Mouse (Mus musculus) erythroblast, embryonic 14.5 days (primary cell): ENCODE data around the gene Cpsf3. TPM values are rescaled to one million over a fixed set of nuclear protein-coding genes. Genes with fewer than 3 reads are reported as not detected.
A peak's percentile ranks its signal among the peaks of the same experiment; 100 is the strongest.

ENCODE experiments used
- H3K27me3 ChIP-seq: 2 replicates; pipeline ENCODE4 v1.6.1; 2012; ENCODE audit warnings: inconsistent platforms; ENCODE audit not compliant: control insufficient read depth
- H3K36me3 ChIP-seq: 2 replicates; pipeline ENCODE4 v1.6.1; 2012; ENCODE audit warnings: mild to moderate bottlenecking, inconsistent platforms; ENCODE audit not compliant: control insufficient read depth
- H3K4me1 ChIP-seq: 2 replicates; pipeline ENCODE4 v1.6.1; 2012; ENCODE audit warnings: inconsistent platforms; ENCODE audit not compliant: control insufficient read depth
- H3K4me3 ChIP-seq: replicated peaks from 2 replicates; pipeline ENCODE3; 2012; ENCODE audit warnings: moderate library complexity, mild to moderate bottlenecking, inconsistent platforms
- H3K9me3 ChIP-seq: 2 replicates; pipeline ENCODE4 v1.6.1; 2012; ENCODE audit warnings: low read length, inconsistent platforms, mixed read lengths; ENCODE audit not compliant: control insufficient read depth
- GATA1 ChIP-seq: IDR thresholded peaks from 2 replicates; pipeline ENCODE4 v1.6.1; 2012; ENCODE audit warnings: low read length, inconsistent platforms, mixed read lengths
- TAL1 ChIP-seq: IDR thresholded peaks from 3 replicates; pipeline ENCODE4 v1.6.1; 2012; ENCODE audit warnings: low read length, inconsistent platforms, mixed read lengths
- polyA plus RNA-seq: library from polyadenylated mRNA; stranded (reverse); fragments of >175 nt; gene quantifications from 2 replicates; pipeline ENCODE4 v1.2.3, GENCODE M21; 2012

Gene Cpsf3
- polyA plus RNA-seq, result 0.22 and 0.28 TPM in 2 replicates

DNA sequence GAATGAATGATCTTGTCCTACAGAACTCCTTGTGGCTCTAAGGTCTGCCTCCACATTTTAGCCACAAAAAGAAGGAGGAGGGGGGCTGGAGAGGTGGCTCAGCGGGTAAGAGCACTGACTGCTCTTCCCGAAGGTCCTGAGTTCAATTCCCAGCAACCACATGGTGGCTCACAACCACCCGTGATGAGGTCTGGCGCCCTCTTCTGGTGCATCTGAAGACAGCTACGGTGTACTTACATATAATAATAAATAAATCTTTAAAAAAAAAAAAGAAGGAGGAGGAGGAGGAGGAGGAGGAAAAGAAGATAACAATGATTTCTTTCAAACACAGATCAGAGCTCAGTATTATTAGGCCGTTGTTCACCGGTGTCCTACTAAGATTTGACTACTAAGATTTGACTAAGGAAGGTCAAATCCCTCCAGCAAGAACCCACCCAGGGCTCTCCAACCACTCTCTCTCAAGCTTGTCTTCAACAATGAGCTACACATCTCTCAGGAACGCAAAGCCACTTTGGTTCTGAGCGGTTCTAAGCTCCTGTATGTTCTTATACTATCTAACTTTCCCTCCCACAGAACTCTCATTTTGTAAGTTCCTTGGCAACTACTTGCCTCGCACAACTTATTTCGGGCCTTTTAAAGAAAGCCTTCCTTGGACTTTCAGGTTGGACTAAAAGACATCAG is at the start of gene Cpsf3:
TSS of gene Cpsf3 (plus strand) at position 631 of the 681 bp plus-strand sequence.
- peaks cover 6% of the 10 kb centered on the region for H3K36me3 ChIP-seq
- no peaks in the 10 kb centered on the region for H3K9me3 ChIP-seq
- TF ChIP-seq GATA1, result no peak
- TF ChIP-seq TAL1, result no peak
- H3K4me3 ChIP-seq, result peak within 1 kb of the TSS; percentile 93
- peaks cover 32% of the 10 kb centered on the region for H3K4me1 ChIP-seq
- H3K27me3 ChIP-seq, result no peaks in the 10 kb centered on the region

DNA sequence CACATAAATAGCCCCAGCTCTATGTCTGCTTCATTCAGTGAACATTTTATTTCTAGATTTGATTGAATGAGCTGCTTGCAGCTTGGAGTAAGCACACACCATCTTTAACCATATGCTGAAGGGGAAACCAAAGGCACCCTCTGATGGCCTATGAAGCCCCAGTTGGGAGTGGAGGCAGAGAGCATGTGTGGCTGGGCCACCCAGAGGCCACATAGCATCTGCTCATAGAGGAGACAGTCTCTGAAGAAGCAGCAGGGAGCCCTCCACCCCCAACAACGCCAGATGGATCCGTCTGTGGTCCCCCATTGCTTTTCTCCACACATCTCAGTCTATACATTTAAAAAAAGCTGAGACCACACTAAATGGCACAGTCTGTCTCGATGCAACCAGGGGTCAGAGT is 43.2 kb upstream of the Cpsf3 start:
- Histone ChIP-seq H3K4me3 (no peak overlapping the region), H3K27me3 (no peaks in the 10 kb centered on the region), H3K36me3 (no peaks in the 10 kb centered on the region; the same call in 1 of the 2 replicates), H3K4me1 (no peaks in the 10 kb centered on the region), H3K9me3 (no peaks in the 10 kb centered on the region)
- TF ChIP-seq TAL1 (no peak), GATA1 (no peak)

DNA sequence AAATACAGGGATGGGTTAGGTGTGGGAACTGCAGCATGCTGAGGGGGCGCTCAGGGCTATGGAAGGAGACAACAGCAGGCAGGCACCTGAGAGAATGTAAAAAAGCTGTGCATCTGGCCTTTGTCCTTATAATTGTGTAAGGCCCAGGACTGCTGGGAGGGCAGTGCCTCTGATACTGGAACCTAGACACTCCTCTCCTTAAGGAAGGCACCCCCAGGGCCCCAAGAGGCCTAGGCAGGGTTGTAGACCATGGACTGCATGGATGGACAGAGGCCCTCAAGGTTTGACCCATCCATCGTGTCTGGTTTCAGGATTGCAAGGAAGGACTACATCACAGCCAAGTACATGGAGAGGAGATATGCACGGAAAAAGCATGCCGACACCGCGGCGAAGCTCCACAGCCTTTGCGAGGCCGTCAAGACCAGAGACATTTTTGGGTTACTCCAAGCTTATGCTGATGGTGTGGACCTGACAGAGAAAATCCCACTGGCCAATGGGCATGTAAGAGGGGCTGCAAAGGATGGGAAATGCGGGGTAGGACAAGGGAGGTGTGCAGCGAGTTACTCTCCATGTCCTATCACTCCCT is 40.7 kb upstream of the Cpsf3 start:
- no peaks in the 10 kb centered on the region for H3K9me3 ChIP-seq
- no peak for TF ChIP-seq TAL1
- TF ChIP-seq GATA1, result no peak
- H3K36me3 ChIP-seq, result no peaks in the 10 kb centered on the region; the same call in 1 of the 2 replicates
- H3K27me3 ChIP-seq, result no peaks in the 10 kb centered on the region
- H3K4me3 ChIP-seq, result no peak overlapping the region
- no peaks in the 10 kb centered on the region for H3K4me1 ChIP-seq

DNA sequence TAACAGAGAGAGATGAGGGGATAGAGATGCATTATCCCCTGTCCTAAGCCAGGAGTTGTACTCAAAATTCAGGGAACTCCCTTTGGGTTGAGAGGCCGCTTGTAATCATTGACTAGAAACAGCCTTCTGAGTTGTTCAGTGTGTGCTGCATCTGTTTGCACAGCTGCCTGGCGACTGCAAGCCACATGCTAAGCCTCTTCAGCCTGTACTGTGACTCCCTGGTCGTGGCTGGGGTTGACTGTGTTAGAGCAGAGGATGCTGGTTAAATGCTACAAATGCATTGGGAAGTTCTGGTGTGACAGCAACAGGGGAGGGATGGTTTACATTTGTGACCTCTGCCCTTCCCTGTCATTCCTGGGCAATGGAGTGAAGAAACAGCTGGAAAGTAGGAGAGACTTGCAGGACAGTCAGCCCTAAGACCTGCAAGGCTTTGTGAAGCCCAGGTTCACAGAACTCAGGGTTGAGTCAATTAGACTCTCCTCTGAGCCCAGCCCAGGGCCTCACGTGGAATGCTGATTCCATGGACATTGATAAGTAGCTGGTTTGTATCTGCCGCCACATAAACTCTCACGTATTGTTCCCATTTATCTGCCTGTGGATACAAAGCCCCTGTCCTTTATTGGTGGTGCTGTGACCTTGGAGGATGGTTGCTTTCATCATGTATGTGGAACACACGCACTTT is 37.3 kb upstream of the Cpsf3 start:
- TF ChIP-seq TAL1 (no peak), GATA1 (no peak)
- no peak overlapping the region for H3K4me3 ChIP-seq
- peaks cover 5% of the 10 kb centered on the region; the same call in 1 of the 2 replicates for H3K36me3 ChIP-seq
- H3K4me1 ChIP-seq, result no peaks in the 10 kb centered on the region
- H3K9me3 ChIP-seq, result peaks cover 4% of the 10 kb centered on the region; the same call in 1 of the 2 replicates
- no peaks in the 10 kb centered on the region for H3K27me3 ChIP-seq

DNA sequence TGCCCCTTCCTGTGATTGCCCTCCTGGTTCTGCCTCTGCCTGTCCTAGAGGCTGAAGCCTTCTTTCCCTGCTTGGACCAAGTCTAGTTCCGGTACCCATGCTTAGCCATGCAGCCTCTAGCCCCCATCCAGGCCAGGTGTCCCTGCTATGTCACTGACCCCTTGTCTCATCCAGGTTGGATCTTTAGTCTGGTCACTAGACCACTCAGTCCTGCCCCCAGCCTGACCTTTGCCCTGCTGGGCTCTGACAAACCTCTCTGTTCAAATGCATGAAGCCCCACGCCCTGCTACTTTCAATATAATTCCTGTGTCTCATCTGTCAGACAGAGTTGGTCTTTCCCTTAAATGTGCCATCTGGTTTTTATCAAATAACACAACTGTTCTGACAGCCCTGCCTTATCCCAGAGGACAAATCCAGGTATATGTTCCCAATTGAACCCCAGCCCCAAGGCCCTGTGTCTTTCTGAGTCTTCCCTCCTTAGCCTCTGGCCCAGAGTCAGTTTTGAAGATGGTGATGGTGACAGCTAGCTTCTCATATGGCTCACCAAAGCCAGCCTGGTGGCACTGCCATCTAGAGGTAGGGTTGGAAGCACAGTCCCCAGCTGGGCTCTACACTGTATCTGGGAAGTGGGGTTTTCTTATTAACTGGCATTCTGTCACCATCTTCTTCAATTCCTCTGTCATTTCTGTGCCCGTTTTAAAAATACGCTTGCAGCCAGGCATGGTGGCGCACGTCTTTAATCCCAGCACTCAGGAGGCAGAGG is 24.5 kb upstream of the Cpsf3 start:
- peaks cover 2% of the 10 kb centered on the region for H3K9me3 ChIP-seq
- peaks cover 6% of the 10 kb centered on the region for H3K4me1 ChIP-seq
- peaks cover under 1% of the 10 kb centered on the region; the same call in 1 of the 2 replicates for H3K36me3 ChIP-seq
- TF ChIP-seq GATA1 (no peak), TAL1 (no peak)
- H3K27me3 ChIP-seq, result no peaks in the 10 kb centered on the region
- H3K4me3 ChIP-seq, result no peak overlapping the region

DNA sequence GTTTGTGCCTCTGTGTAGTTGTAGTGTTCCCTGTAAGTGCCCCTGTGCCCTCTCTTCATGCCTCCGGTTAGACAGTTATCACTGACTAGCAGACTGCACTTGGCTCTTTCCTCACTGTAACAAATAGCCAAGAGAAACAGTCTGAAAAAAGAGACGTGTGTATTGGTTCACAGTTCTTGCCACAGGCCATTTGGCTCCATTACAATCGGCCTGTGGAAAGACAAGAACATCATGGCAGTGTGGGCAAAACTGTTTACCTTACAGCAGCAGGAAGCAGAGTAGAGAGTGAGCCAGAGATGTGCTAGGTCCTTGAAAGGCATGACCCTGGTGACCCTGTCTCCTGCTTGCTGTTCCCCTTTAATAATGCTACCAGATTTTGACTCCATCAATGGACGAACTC is 23.7 kb upstream of the Cpsf3 start:
- H3K9me3 ChIP-seq, result peaks cover 6% of the 10 kb centered on the region
- H3K27me3 ChIP-seq, result no peaks in the 10 kb centered on the region
- TF ChIP-seq TAL1, result no peak
- no peak for TF ChIP-seq GATA1
- peaks cover 14% of the 10 kb centered on the region for H3K4me1 ChIP-seq
- peaks cover 4% of the 10 kb centered on the region for H3K36me3 ChIP-seq
- H3K4me3 ChIP-seq, result no peak overlapping the region

DNA sequence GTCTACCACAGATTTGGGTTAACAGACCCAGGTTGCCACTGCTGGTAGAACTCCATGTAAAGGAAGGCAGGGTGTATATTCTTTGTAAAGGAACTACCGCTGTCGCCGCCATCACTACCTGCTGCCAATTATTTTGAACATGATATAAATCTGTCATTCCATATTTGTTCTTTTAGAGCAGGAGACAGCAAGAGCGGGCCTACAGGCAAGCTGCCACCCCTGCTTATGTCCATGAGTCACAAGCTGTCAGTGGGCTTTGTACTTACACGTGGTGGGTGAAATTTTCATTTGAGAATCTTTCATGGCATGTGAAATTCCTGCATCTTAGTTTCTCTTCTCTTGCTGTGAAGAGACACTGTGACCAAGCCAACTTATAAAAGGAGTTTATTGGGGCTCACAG is 21.9 kb upstream of the Cpsf3 start:
- Histone ChIP-seq H3K4me3 (no peak overlapping the region), H3K9me3 (peaks cover 6% of the 10 kb centered on the region), H3K4me1 (peaks cover 14% of the 10 kb centered on the region), H3K36me3 (peaks cover 7% of the 10 kb centered on the region), H3K27me3 (no peaks in the 10 kb centered on the region)
- no peak for TF ChIP-seq GATA1
- no peak for TF ChIP-seq TAL1

DNA sequence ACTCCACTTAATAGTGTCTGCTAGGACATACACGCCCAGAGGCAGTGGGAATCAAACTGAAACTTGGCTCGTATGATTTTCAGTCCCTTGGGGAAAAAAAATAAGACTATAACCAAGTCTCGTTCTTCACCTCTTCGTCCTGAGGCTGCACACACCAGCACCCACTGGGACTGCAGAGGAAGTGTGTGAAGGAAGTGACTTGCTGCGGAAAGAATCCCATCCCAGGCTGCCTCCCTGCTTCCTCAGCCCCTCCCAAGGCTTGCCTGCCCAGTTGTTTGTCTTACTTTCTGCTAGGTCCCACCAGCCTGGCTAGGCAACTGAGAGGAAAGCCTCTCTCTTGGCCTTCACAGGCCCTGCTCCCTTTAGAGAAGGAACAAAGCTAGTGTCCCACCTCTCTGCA is 20.9 kb upstream of the Cpsf3 start:
- Histone ChIP-seq H3K9me3 (peaks cover 6% of the 10 kb centered on the region), H3K36me3 (peaks cover 7% of the 10 kb centered on the region), H3K27me3 (no peaks in the 10 kb centered on the region), H3K4me1 (peaks cover 14% of the 10 kb centered on the region), H3K4me3 (no peak overlapping the region)
- TF ChIP-seq TAL1 (no peak), GATA1 (no peak)

DNA sequence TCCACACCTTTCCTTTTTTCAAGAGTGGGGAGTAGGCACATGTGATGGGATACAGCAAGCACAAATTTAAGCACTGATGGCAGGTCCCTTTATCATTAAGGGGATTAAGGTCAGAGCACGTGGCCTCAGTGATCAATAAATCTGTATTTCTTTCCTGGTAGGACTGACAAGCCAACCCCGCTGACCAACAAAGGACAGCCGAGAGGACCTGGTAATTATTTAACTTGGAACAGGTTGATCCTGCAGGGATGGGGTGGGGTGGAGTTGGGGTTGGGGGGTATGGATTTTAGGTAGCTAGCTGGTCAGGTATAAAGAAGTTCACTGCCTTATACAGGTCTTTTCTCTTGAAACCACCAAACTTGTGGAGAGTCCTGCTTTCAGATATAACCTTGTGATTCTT is 20.2 kb upstream of the Cpsf3 start:
- TF ChIP-seq TAL1 (no peak), GATA1 (no peak)
- Histone ChIP-seq H3K27me3 (no peaks in the 10 kb centered on the region), H3K4me3 (no peak overlapping the region), H3K4me1 (peaks cover 14% of the 10 kb centered on the region), H3K36me3 (peaks cover 7% of the 10 kb centered on the region), H3K9me3 (peaks cover 6% of the 10 kb centered on the region)
